Mouse (Mus musculus) left cerebral cortex, postnatal 25 days (tissue): ENCODE results near the gene Draxin. TPM values are rescaled to one million over a fixed set of nuclear protein-coding genes. Genes with fewer than 3 reads are reported as not detected.

Experiments used
- DNase-seq, 2 experiments: peaks; one replicate each; pipeline ENCODE4 v3.0.0; 2022; ENCODE audit warnings: low spot score in 2 of 2, mixed read lengths in 1 of 2
- intact Hi-C: fragments of 180-260 bp; cut with DNase I; formaldehyde crosslinking; loops from one replicate; pipeline ENCODE4 v1.15.1; 2025
- total RNA-seq, 2 experiments: library from RNA; stranded (reverse); gene quantifications; 2 replicates each; pipeline ENCODE4 v1.2.3; 2021

The Draxin gene
- total RNA-seq, 2 experiments from 2014 or later, result 0.28 to 0.37 TPM

DNA sequence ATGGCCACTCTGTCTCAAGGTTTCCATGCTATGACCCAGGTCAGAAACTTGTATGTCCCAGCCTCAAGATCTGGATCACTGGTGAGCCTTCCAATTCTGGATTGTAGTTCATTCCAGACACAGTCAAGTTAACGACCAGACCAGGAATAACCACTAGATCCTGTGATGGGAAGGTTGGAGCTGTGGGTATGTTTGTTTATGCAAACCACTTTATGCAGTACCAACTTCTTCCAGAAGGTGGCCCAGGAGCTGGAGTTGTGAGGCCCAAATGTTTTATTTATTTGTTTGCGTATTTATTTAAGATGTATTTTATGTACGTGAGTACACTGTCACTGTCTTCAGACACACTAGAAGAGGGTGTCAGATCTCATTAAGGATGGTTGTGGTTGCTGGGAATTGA lies 24.5 kb upstream of the Draxin start:
- intact Hi-C loops, result no loop called here
- peak; percentile 49 to 56 for DNase-seq

DNA sequence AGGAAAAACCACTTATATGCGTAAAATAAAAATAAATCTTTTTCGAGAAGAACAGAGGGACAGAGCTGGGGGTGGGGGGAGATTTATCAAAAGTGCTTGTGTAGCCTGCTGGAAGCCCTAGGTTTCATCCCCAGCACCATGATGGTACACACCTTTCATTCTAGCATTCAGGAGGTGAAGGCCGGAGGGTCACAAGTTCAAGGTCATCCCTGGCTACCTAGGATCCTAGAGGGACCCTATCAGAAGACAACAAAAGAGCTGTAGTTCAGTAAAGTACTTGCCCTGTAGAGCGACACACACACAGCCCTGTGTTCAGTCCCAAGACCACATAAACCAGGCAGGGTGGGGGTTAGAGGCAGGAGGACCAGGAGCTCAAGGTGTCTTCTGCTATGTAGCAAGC lies 23.5 kb upstream of the Draxin start:
- DNase-seq, result no peak
- intact Hi-C loops, result no loop called here

DNA sequence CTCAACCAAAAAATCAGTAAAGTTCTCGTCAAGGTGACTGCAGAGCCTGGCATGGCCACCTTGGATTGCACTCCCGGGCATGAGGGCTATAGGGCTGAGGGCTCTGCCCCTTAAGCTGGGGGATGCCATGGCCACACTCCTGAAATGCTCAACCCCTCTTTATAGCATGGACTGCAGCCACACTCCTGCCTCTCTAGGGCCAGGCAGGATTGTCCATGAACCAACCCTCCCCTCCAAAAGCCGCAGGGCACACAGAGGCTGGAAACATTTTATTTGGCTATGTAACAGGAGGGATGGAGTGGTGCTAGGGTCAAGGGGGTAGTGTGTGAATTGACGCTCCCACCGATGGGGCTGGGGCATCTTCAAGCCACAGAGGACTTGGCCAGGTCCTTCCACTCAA lies 22.0 kb upstream of the Draxin start:
- no peak for DNase-seq
- intact Hi-C loops, result no loop called here

DNA sequence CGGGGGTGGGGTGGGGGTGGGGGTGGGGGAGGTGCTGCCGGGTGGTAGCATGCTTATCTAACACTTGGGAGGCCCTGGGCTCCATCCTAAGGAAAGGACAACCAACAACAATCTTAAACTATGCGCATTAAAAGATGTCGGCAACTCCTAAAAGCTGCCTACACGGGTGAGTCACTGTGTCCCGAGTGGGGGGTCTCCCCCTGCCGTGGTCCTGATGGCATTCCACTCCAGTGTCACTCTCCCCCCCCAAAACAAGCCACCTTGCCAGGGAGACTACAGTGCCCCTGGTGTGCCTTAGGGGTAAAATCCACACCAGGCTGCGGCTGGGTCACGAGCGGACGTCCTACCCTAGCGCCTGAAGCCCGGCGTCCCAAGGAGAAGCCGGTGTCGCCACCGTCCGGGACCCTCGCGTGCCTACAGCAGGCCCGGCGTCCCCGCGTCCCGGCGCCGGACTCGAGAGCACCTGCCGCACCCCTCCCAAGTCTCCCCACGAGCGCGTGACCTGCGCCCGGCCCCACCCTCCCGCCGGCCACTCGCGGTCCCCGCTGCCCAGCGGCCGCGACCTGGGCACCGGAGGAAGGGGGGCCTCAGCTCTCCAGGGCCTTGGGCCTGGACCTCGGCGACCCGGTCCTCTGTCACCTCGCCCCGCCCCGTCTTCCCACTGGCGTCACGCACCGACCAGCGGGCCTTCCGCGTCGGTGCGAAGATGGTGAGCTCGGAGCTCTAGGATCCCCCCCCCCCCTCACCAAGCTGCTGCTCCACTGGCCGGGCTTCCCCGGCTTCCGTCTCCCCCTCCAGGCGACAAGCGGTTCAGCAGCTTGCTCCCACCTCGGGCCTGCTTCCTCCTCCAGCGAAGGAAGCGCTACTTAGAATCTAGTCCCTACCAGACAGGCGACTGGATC lies 21.0 kb upstream of the Draxin start, which contains the start of gene Fbxo6:
Fbxo6 (minus strand) TSS at position 874 of the 902 bp plus-strand sequence.
- intact Hi-C loops, result no loop called here
- peak; percentile 83 to 91 for DNase-seq

DNA sequence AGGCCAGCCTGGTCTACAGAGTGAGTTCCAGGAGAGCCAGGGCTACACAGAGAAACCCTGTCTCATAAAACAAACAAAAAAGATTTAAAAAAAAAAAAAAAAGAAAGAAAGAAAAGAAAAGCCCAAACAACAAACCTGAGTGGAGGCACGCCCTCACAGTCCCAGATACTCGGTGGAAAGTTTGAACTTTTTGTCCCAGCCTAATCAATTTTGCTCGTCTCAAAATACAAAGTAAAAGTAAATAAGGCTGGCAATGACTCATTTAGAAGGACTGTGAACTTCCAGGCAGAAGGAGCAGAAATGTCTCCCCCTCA lies 20.4 kb upstream of the Draxin start:
- DNase-seq, result no peak
- intact Hi-C loops, result no loop called here

DNA sequence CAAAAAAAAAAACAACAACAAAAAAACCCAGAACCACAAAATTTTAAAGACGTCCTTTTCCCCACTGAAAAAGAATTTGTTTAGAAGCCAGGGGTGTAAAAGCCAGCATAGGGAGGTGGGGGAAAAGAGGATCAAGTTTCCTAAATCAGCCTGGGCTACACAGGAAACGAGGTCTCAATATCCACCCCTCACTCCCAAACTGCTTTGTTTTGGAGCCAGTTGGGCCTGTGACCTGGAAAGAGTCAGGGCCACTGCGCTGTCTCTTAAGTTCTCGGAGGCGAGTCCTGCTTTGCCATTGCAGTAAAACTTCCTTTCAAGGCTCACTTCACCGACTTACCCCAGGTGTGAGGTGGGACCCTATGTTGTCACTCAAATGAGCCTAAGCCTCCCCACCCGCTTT lies 19.7 kb upstream of the Draxin start:
- DNase-seq, result no peak
- intact Hi-C loops, result no loop called here

DNA sequence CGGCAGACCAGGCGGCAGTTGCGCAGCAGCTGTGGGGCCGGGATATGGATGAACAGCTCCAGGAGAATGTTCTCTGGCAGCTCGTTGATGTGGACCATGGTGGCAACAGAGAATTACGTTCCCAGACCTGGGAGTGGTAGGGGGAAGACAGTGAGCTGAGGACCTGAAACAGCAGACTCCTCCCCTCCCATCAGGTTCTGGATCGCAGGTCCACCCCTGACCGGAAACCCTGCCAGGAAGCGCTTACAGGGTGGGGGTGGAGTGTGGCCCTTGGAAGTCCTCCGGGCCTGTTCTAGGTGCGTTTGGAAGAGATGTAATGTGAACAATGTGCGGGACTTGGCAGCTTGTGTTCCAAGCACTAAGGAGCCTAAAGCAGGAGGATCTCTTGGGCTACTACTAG lies 19.0 kb upstream of the Draxin start:
- DNase-seq, result no peak
- intact Hi-C loops, result no loop called here

DNA sequence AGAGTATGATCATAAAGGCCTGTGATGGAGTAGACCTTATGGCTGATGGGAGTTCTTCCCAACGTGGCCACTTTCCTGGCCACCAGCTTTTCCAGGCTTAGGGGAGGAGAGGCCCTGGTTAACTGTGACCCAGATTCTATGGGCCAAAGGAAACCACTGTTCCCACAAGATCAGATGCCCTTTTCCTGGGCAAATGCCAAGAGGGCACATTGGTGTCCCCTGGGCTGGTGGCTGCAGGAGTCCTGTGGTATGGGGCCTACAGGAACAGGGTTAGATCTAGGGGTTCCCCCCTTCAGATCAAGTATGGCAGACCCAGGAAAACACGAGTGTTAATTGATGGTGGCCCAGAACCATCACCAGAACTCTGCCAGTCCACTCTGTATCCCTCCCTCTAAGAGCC lies 17.2 kb upstream of the Draxin start:
- DNase-seq, result no peak
- intact Hi-C loops, result no loop called here

DNA sequence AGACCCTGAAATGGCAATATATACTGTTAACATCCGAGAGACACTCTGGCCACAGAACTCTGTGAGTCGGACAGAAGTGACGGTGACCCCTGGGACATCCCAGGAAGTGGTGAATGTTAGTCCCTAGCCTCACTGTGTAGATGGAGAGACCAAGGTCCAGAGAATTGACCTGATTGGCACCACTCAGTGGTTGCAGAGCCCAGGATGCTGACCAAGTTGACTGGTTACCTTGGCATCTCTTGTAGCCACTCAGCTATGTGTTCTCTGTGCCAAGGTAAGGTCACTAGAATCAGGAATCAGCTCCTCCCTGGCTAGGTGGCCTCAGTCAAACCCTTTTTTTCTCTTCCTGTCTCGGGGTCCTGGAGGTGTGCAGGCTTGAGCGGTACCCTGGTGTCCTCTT lies 13.2 kb upstream of the Draxin start:
- intact Hi-C loops, result no loop called here
- DNase-seq, result no peak

DNA sequence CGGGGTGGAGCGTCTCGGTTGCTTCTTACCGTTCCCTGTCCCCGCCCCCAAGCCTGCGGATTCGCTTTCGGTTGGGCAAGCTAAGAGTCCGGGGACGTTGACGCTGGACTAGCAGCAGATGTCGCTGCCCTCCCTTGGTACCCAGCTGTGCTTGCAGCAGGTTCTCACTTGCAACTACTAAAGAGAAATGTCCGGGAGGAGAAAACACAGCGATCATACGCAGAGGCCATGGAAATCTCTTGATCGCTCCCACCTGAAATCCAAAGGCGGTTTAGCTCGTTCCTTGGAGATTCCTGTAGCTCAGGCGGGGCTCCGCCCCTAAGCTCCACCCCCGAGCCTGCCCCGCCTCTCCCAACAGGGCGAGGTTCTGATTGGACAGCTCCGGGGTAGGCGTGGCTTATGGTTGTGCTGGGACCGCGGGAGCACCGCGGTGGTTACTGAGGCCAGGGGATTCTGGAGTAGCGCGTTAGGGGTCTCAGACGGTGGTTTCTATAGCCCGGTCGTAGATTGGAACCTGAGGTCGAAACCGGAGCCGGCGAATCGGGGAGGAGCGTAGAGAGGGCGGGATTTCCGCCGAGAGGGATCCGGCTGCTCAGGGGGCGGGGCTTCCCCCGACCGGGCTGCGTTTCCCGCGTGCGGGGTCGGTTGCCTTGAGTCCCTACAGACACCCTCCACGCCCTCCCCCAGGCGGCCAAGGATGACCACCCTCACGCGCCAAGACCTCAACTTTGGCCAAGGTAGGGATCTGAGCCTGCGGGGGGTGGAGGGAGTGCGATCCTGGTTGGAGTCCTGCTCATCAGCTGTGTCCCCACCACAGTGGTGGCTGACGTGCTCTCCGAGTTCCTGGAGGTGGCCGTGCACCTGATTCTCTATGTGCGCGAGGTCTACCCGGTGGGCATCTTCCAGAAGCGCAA lies 9.9 kb upstream of the Draxin start:
- intact Hi-C loops, result loop anchor here (2.0 kb wide), 1 partner anchor 20 kb away; the partner anchor contains the start of genes Fbxo2 and Fbxo44
- peak; percentile 93 to 95 for DNase-seq

DNA sequence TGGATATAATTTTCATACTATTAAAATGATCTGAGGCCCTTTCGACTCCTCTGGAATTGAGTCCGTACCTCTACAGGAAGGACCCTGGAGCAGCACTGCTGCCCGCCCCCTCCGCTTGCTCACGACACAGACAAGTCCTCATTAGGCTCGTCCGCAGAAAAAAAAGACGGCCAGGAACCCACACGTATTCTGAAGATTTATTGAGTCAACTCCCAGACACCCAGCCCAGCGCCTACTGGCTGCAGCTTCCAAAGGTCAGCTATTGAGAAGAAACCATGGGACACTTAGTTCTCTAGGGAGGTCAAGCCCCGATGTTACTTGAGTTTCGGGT lies 9.2 kb upstream of the Draxin start:
- no peak for DNase-seq
- intact Hi-C loops, result loop anchor here (2.0 kb wide), 1 partner anchor 21 kb away; the partner anchor contains the start of genes Fbxo2 and Fbxo44

DNA sequence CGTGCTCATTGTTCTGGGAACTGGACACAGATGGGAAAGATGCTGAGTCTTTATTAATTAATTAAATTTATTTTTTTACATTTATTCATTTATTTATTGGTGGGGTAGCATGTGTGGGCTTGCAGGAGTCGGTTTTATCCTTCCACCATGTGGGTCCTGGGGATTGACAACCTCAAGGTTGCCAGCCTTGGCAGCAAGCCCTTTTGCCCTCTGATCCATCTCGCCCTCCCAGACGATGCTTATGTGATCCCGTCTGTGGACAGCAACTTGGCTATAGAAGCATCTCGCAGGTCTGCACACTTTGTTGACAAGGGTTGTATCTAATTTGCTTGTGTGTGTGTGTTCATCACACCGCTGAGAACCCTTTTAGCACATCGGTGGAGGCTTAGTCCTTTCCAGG lies 7.0 kb upstream of the Draxin start:
- DNase-seq, result no peak
- intact Hi-C loops, result no loop called here

DNA sequence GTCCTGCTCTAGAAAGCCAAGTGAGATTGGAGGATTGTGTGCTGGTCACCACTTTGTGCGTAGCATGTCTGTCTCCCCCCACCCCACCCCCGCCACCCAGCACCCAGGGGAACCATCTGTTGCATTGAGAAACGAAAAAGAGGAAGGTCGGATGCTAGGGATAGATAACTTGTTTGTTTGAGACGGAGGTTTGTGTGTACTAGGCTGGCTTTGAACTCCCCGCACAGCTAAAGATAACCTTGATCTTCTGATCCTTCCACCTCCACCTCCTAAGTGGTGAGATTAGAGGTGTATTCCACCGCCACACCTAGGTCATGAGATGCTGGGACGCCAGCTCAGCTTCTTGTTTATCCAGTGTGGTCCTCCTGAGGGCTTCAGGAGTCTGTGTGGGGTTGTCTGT lies 4.5 kb upstream of the Draxin start:
- DNase-seq, result no peak
- intact Hi-C loops, result no loop called here

DNA sequence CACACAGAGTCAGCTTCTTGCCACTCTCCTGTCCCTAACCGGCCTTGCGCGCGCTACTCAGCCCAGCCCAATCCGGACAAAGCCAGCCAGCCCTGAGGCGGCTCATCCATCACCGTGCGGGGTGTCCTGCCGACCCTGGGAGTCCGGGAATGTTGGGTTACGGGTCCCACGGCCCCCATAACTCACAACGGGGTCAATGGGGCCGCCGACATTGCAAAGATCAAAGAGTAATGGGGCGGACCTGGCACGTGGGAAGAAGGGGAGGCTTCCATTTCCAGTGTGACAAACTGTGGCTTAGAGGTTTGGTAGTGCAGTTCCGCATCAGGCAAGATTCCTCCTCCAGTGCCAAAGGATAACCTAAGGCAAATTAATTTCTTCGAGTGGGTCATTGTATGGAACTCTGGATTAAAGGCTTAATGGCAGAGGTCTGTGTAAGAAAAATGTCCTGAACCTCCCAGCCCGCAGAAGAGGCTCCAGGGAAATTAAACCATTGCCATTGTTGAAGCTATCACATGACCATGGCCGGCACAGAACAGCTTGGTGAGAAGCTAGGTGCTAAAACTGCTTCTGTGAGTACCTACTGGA lies 1.1 kb upstream of the Draxin start:
- no peak for DNase-seq
- intact Hi-C loops, result no loop called here

DNA sequence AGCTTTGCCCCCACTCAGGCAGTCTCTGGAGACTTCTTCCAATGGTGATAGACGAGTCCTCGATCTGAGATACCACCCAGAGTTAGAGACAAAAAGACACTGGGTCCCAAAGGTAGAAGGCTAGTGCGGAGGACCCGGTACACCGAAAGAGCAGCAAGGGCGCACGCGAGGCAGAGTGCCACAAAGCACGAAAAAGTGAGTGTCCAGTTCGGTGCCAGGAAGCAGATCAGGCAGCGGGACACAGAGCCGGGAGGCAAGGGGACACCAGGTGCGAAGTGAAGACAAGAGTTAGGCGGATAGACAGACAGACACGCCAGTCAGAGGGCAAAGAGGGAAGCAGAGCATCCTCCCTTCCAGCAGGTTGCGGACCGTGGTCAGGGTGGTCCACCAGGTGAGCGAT lies 365 bp downstream of the Draxin start, which contains the start of gene Mad2l2:
Mad2l2 (plus strand) TSS at position 252 of the 400 bp plus-strand sequence.
- intact Hi-C loops, result no loop called here
- DNase-seq, result no peak

DNA sequence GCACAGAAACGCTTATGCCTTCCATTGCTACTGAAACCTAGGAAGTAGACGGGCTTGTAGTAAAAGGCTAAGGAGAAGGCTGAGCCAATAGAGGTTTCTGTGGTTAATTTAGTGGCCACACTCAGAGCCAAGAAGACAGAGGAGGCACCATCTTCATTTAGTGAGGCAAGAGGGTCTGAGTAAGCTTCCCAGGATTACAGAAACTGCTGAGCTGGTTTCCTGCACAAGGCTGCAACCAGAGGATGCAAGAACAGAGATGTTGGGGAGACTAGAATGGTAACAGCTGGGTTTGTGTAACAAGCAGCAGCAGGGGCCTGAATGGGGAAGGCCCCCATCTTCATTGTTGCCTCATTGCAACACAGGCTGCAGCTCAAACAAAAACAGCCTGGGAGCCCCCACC lies 1.8 kb downstream of the Draxin start:
- intact Hi-C loops, result no loop called here
- DNase-seq, result no peak

DNA sequence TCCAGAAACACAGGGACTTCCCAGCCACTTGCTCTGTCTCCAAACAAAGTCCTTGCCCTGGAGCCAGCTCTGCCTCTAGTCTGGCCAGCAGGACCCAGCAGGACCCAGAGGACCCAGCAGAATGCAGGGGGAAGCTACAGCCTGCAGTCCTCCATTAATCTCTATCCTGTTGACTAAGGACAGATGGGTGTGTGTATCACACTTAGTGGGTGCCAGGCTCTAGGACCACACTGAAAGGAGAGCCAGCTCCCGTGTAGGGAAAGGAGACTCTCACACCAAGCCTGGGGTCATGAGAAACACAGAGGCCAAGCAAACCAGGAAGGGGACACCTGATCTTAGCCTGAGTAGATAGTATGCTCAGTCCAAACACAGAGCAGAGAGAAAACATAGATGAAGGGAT lies 2.3 kb downstream of the Draxin start:
- intact Hi-C loops, result no loop called here
- DNase-seq, result no peak

DNA sequence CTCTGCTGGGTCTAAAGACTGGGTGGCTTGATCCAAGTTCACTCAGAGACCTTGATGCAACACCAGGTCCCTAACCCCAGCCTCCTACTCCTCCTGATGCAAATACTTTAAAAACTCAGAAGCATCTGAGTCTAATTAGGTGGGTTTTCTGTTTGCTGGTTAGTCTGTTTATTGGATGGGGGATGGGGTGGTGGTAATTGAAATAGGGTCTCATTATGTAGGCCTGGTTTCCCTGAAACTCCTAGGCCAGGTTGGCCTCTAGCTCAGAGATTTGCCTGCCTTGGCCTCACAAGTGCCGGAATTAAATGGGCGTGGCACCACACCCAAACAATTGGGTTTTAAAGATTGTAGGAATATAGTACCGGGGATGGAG lies 7.8 kb downstream of the Draxin start:
- DNase-seq, result no peak
- intact Hi-C loops, result loop anchor here (5.0 kb wide), 1 partner anchor 305 kb away; no protein-coding TSS in a partner anchor

DNA sequence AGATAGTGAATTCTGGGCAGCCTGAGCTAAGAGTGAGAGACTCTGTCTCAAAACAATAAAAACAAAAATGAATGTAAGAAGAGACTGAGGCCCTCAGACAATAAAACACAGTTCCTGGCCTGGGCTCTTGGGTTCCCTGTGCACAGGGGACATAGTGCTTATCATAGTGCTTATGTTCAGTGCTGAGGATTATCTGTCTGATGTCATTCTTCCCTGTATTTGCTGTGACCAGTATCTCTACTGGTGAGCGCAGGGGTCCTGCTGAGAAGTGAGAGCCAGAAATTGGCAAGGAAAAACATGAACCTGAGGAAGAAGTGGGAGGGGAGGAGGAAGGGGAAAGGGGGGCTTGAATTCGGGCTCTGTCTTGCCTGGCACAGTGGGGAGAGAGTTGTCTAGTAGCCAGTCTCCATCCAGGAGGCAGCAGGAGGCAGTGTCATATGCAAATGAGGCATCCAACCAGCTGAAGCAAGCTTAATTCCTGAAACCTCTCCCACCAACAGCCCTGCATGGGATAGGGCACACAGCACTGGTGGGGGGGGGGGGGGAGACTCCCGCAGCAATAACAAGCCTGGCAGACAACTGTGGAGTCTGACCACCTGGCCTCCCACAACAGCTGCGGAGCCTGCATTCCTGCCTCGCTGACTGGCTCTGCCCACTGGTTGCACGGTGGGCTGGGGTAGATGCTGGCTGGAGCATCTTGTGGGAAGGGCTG lies 8.4 kb downstream of the Draxin start:
- intact Hi-C loops, result loop anchor here (5.0 kb wide), 1 partner anchor 305 kb away; no protein-coding TSS in a partner anchor
- DNase-seq, result no peak

DNA sequence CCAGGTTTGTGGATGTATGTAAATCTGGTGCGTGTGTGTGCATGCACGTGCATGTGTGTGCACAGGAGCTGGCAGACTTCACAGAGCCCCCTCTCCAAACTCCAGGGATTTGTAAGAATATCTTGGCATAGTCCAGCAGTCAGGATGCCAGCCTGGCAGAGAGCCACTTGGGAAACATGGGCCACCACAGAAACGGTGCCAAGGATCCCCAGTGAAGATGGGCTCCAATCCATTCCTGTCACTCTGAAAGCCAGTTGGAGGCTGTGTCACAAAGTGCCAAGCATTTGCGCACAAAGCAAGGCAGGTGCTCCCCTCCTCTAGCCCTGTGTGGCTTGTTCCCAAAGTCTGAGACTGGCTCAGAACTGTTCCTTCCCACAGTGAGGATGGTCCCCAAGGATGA lies 9.1 kb downstream of the Draxin start:
- intact Hi-C loops, result loop anchor here (5.0 kb wide), 1 partner anchor 306 kb away; no protein-coding TSS in a partner anchor
- DNase-seq, result peak; percentile 28 to 39
